In genomic region chr2:158145528-158146065, GRCm38 (mm10) we compare ENCODE assay signal across 8 mouse cellular contexts. TPM values are rescaled to one million over a fixed set of nuclear protein-coding genes. Genes with fewer than 3 reads are reported as not detected.
DNase-seq lines count a peak whose midpoint lies in the region; ATAC-seq and TF ChIP-seq lines count a peak whose summit lies in the region.

No protein-coding gene starts in this region.

- peak overlapping the region; percentile 55 for H3K4me3 ChIP-seq in kidney, embryonic 15.5 days (replicated peaks)
- H3K4me3 ChIP-seq in brown adipose tissue, adult 24 weeks (ENCODE audit: insufficient read depth, low read depth, low read length): peak overlapping the region; percentile 83
- peak overlapping the region; percentile 26; the same call in 1 of the 2 replicates for H3K4me3 ChIP-seq in hindbrain, embryonic 14.5 days (replicated peaks; ENCODE audit: low read length)
- H3K4me3 ChIP-seq in midbrain, embryonic 13.5 days (replicated peaks): no peak overlapping the region; the same call in 1 of the 2 replicates
- H3K4me3 ChIP-seq in thymus, adult 2 months (ENCODE audit: control insufficient read depth, insufficient read depth, low read length): no peak overlapping the region

- H3K9me3 ChIP-seq in kidney, embryonic 15.5 days (replicated peaks): no peaks in the 10 kb centered on the region
- no peaks in the 10 kb centered on the region for H3K9me3 ChIP-seq in hindbrain, embryonic 14.5 days (ENCODE audit: control insufficient read depth, low read length)
- H3K9me3 ChIP-seq in midbrain, embryonic 13.5 days: no peaks in the 10 kb centered on the region

- no peaks in the 10 kb centered on the region for H3K36me3 ChIP-seq in kidney, embryonic 15.5 days
- H3K36me3 ChIP-seq in hindbrain, embryonic 14.5 days (replicated peaks; ENCODE audit: control insufficient read depth, insufficient read depth): no peaks in the 10 kb centered on the region
- no peaks in the 10 kb centered on the region for H3K36me3 ChIP-seq in midbrain, embryonic 13.5 days
- H3K36me3 ChIP-seq in thymus, adult 2 months (ENCODE audit: control insufficient read depth, insufficient read depth, low read length): no peaks in the 10 kb centered on the region

- peaks cover 53% of the 10 kb centered on the region for H3K4me1 ChIP-seq in kidney, embryonic 15.5 days
- H3K4me1 ChIP-seq in brown adipose tissue, adult 24 weeks (ENCODE audit: control insufficient read depth, insufficient read depth, insufficient read length, low read length): peaks cover 24% of the 10 kb centered on the region
- H3K4me1 ChIP-seq in hindbrain, embryonic 14.5 days (replicated peaks; ENCODE audit: control insufficient read depth, insufficient read depth, low read length): 0 out of 2 replicates have a peak, but pooled peaks cover 3% of the 10 kb centered on the region
- peaks cover 14% of the 10 kb centered on the region for H3K4me1 ChIP-seq in midbrain, embryonic 13.5 days (replicated peaks)
- 0 out of 2 replicates have a peak, but pooled peaks cover 3% of the 10 kb centered on the region for H3K4me1 ChIP-seq in thymus, adult 2 months (replicated peaks; ENCODE audit: control insufficient read depth, insufficient read depth, low read length)

- TF ChIP-seq CTCF in thymus, adult 2 months (IDR thresholded peaks at IDR 0.05; ENCODE audit: borderline replicate concordance, control insufficient read depth, extremely low read depth, insufficient read depth, low read length, poor library complexity): no peak

- H3K4me2 ChIP-seq in kidney, embryonic 15.5 days: peak overlapping the region; percentile 86
- H3K4me2 ChIP-seq in hindbrain, embryonic 14.5 days (replicated peaks): peak overlapping the region; percentile 52
- 0 out of 2 replicates have a peak overlapping the region, but pooled peaks have one; percentile 54 for H3K4me2 ChIP-seq in midbrain, embryonic 13.5 days (replicated peaks)

- no peak overlapping the region for H3K27ac ChIP-seq in kidney, embryonic 15.5 days
- peak overlapping the region; percentile 89 for H3K27ac ChIP-seq in brown adipose tissue, adult 24 weeks (replicated peaks; ENCODE audit: low read depth, low read length)
- H3K27ac ChIP-seq in hindbrain, embryonic 14.5 days: no peak overlapping the region
- H3K27ac ChIP-seq in midbrain, embryonic 13.5 days: no peak overlapping the region
- no peak overlapping the region for H3K27ac ChIP-seq in thymus, adult 2 months (ENCODE audit: control insufficient read depth, insufficient read depth, low read length)

- ATAC-seq in kidney, embryonic 15.5 days (replicated peaks; ENCODE audit: low FRiP score): no peak; the same call in 1 of the 2 replicates
- no peak for ATAC-seq in hindbrain, embryonic 14.5 days (ENCODE audit: low FRiP score)
- no peak; the same call in 1 of the 2 replicates for ATAC-seq in midbrain, embryonic 13.5 days

- no peak for TF ChIP-seq POLR2A in thymus, adult 2 months (IDR thresholded peaks at IDR 0.05; ENCODE audit: control insufficient read depth, extremely low read depth, insufficient read depth, low read length, poor library complexity)

- no peak for DNase-seq in kidney, adult 11 months
- no peak for DNase-seq in hindbrain, embryonic 14.5 days (ENCODE audit: low spot score)
- no peak for DNase-seq in thymus, postnatal 25 days
- DNase-seq in layer of hippocampus, adult 18-20 months (ENCODE audit: low spot score in 2 of 2): no peak
- no peak for DNase-seq in thymus, adult 2 months

- 73% methylated on average over 5 of the region's 5 CpGs for WGBS in kidney, embryonic 15.5 days
- WGBS in hindbrain, embryonic 14.5 days: 76% methylated on average over 5 of the region's 5 CpGs
- WGBS in midbrain, embryonic 13.5 days: 66% methylated on average over 5 of the region's 5 CpGs
- WGBS in thymus, adult 2 months: 85% methylated on average over 5 of the region's 5 CpGs

- 0 out of 2 replicates have a peak, but pooled peaks cover 4% of the 10 kb centered on the region for H3K27me3 ChIP-seq in kidney, embryonic 15.5 days
- no peaks in the 10 kb centered on the region for H3K27me3 ChIP-seq in hindbrain, embryonic 14.5 days (ENCODE audit: control insufficient read depth, insufficient read depth, low read length)
- peaks cover 15% of the 10 kb centered on the region for H3K27me3 ChIP-seq in midbrain, embryonic 13.5 days
- H3K27me3 ChIP-seq in thymus, adult 2 months (ENCODE audit: control insufficient read depth, insufficient read depth, low read length): no peaks in the 10 kb centered on the region; the same call in 1 of the 2 replicates

- peak overlapping the region; percentile 60 for H3K9ac ChIP-seq in kidney, embryonic 15.5 days
- no peak overlapping the region for H3K9ac ChIP-seq in hindbrain, embryonic 14.5 days
- H3K9ac ChIP-seq in midbrain, embryonic 13.5 days (replicated peaks): no peak overlapping the region

RNA-seq across cellular contexts. Expression of gene Tgm2, which starts 0.6 kb away (rescaled TPM):
- 30.4 and 39.7 TPM in 2 replicates for polyA plus RNA-seq in kidney, embryonic 15.5 days (2015; fragmentation: Nextera tagmentation; extraction: Ambion mirVana)
- 66.0 and 82.7 TPM in 2 replicates for polyA plus RNA-seq in brown adipose tissue, adult 24 weeks (2012; ENCODE audit: insufficient read depth, insufficient read length, missing spikeins)
- polyA plus RNA-seq in hindbrain, embryonic 14.5 days (2014; fragmentation: Nextera tagmentation; extraction: Ambion mirVana): 5.5 and 6.1 TPM in 2 replicates
- polyA plus RNA-seq in midbrain, embryonic 13.5 days (2015; fragmentation: Nextera tagmentation; extraction: Ambion mirVana): 9.1 and 12.3 TPM in 2 replicates
- total RNA-seq in layer of hippocampus, adult 18-20 months (2021): 10 to 100 TPM; 11.0 to 11.1 TPM
- polyA plus RNA-seq in thymus, adult 2 months (2012; rRNA removed): 32.8 and 37.6 TPM in 2 replicates

Comparison
In these comparisons a context has a peak if more than half of its experiments do, and no peak if none do; other contexts are left out.
1. H3K4me3 ChIP-seq: peak in kidney, embryonic 15.5 days (single experiment), brown adipose tissue, adult 24 weeks (single experiment) and hindbrain, embryonic 14.5 days (single experiment); none in midbrain, embryonic 13.5 days (single experiment) and thymus, adult 2 months (single experiment).
2. Peak in every context shown above with its lines, with median percentiles within 50 percentile points of each other: H3K4me2 ChIP-seq.